Mouse (Mus musculus): ENCODE data around the gene Utp14a. TPM values are rescaled to one million over a fixed set of nuclear protein-coding genes. Genes with fewer than 3 reads are reported as not detected.
A peak's percentile ranks its signal among the peaks of the same experiment; 100 is the strongest.

Utp14a gene
- polyA plus RNA-seq, 1 experiment from 2014 or later, result 11.8 TPM

GRCm38 (mm10) chrX:48291413-48291812, 34.8 kb downstream of the Utp14a start:
- Histone ChIP-seq H3K27ac (ENCODE audit: low read depth, low read length) (no peak overlapping the region), H3K4me1 (ENCODE audit: control insufficient read depth, insufficient read depth, low read depth, low read length) (no peaks in the 10 kb centered on the region), H3K4me3 (ENCODE audit: low read length) (no peak overlapping the region), H3K9me3 (ENCODE audit: control insufficient read depth, low read length) (no peaks in the 10 kb centered on the region), H3K4me2 (ENCODE audit: low read length) (no peak overlapping the region), H3K9ac (ENCODE audit: low read depth, low read length) (no peak overlapping the region), H3K36me3 (ENCODE audit: control insufficient read depth, insufficient read depth, low read length) (no peaks in the 10 kb centered on the region), H3K27me3 (replicated peaks; ENCODE audit: control insufficient read depth, insufficient read depth, low read length) (no peaks in the 10 kb centered on the region)
- 40% methylated on average over 3 of the region's 3 CpGs for WGBS
- ATAC-seq, result no peak

GRCm38 (mm10) chrX:48305356-48305755, 48.7 kb downstream of the Utp14a start:
- Histone ChIP-seq H3K4me1 (ENCODE audit: control insufficient read depth, insufficient read depth, low read depth, low read length) (no peaks in the 10 kb centered on the region), H3K9ac (ENCODE audit: low read depth, low read length) (no peak overlapping the region), H3K4me2 (ENCODE audit: low read length) (no peak overlapping the region), H3K4me3 (ENCODE audit: low read length) (no peak overlapping the region), H3K36me3 (ENCODE audit: control insufficient read depth, insufficient read depth, low read length) (no peaks in the 10 kb centered on the region), H3K27ac (ENCODE audit: low read depth, low read length) (no peak overlapping the region), H3K27me3 (replicated peaks; ENCODE audit: control insufficient read depth, insufficient read depth, low read length) (no peaks in the 10 kb centered on the region), H3K9me3 (ENCODE audit: control insufficient read depth, low read length) (no peaks in the 10 kb centered on the region)
- 82% methylated on average over 4 of the region's 4 CpGs for WGBS
- ATAC-seq, result no peak

DNA sequence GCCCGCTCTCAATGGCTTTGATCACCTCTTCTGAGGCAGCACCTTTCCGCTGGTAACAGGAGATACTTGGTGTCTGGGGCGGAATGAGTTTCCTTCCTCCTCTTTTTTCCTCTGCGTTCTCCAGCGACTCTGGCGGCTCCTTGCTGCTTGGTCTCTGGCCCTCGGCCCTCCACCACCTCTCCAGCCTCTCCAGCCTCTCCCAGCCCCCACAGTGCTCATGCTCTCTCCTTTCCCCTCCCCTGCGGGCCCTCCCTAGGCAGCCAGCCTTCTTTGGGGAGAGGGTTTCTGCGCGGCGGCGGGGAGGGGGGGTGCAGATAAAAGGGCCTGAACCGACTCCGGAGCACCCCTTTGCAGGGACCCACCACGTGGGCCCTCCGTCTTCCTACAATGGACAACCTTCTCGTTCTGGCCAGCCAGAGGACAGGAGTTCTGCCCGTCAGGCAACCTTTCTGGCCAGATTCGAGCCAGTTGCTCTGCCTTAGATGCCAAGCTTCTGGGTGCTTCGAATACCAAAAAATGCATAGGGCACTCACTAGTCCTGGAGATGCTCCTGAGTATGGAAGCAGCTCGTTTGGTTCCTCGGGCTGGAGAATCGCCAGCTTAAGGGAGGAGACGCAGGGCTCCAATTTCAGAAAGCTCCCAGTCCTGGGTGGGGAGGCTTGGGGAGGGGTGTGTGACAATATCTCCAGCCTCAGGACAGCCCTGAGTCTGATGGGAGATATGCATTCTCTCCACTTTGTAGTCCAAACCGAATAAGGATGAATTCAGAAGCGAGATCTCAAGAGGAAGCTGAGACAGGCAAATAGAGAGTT, 54.2 kb downstream of the Utp14a start:
- no peaks in the 10 kb centered on the region for H3K27me3 ChIP-seq (replicated peaks; ENCODE audit: control insufficient read depth, insufficient read depth, low read length)
- no peaks in the 10 kb centered on the region; the same call in 1 of the 2 replicates for H3K4me1 ChIP-seq (ENCODE audit: control insufficient read depth, insufficient read depth, low read depth, low read length)
- WGBS, result 21% methylated on average over 26 of the region's 26 CpGs
- ATAC-seq, result no peak
- H3K36me3 ChIP-seq (ENCODE audit: control insufficient read depth, insufficient read depth, low read length), result no peaks in the 10 kb centered on the region
- peak overlapping the region; percentile 45 for H3K9ac ChIP-seq (ENCODE audit: low read depth, low read length)
- no peaks in the 10 kb centered on the region for H3K9me3 ChIP-seq (ENCODE audit: control insufficient read depth, low read length)
- peak overlapping the region; percentile 55 for H3K4me2 ChIP-seq (ENCODE audit: low read length)
- H3K27ac ChIP-seq (ENCODE audit: low read depth, low read length), result no peak overlapping the region
- peak overlapping the region; percentile 17 for H3K4me3 ChIP-seq (ENCODE audit: low read length)

GRCm38 (mm10) chrX:48311727-48312126, 55.1 kb downstream of the Utp14a start:
- Histone ChIP-seq H3K9me3 (ENCODE audit: control insufficient read depth, low read length) (no peaks in the 10 kb centered on the region), H3K36me3 (ENCODE audit: control insufficient read depth, insufficient read depth, low read length) (no peaks in the 10 kb centered on the region), H3K4me2 (ENCODE audit: low read length) (no peak overlapping the region), H3K4me3 (ENCODE audit: low read length) (no peak overlapping the region), H3K27ac (ENCODE audit: low read depth, low read length) (no peak overlapping the region), H3K27me3 (replicated peaks; ENCODE audit: control insufficient read depth, insufficient read depth, low read length) (peaks cover under 1% of the 10 kb centered on the region; the same call in 1 of the 2 replicates), H3K9ac (ENCODE audit: low read depth, low read length) (no peak overlapping the region), H3K4me1 (ENCODE audit: control insufficient read depth, insufficient read depth, low read depth, low read length) (no peaks in the 10 kb centered on the region; the same call in 1 of the 2 replicates)
- WGBS, result 84% methylated on average over 5 of the region's 5 CpGs
- no peak for ATAC-seq

DNA sequence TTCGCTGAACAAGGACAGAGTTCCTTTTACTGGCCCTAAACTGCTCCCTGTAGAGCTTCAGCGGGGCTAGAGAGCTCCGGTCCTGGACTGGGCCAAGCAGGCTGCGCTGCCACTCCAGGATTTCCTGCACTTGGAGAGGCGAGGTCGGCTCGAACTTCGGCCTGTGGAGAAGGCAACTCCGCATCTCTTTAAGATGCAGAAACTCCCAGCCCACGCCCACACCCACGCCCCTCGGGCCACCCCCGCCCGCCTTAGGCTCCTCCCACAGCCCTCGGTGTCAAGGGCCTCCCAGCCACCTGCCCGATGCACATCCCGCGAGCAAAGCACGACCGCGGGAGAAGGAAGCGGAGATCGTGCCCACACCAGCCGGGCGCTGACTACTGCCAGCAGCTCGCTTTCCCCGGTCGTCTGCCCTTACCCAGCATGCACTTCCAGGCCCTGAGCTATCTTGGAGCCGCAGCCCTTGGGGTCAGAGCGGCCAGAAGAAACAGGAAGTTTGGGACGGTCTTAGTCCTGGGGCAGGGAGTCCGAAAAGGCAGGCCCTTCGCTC, 57.9 kb downstream of the Utp14a start:
- Histone ChIP-seq H3K9ac (ENCODE audit: low read depth, low read length) (peak overlapping the region; percentile 58), H3K4me1 (ENCODE audit: control insufficient read depth, insufficient read depth, low read depth, low read length) (no peaks in the 10 kb centered on the region; the same call in 1 of the 2 replicates), H3K9me3 (ENCODE audit: control insufficient read depth, low read length) (no peaks in the 10 kb centered on the region), H3K27ac (ENCODE audit: low read depth, low read length) (no peak overlapping the region), H3K4me2 (ENCODE audit: low read length) (peak overlapping the region; percentile 64), H3K36me3 (ENCODE audit: control insufficient read depth, insufficient read depth, low read length) (no peaks in the 10 kb centered on the region), H3K27me3 (replicated peaks; ENCODE audit: control insufficient read depth, insufficient read depth, low read length) (peaks cover 5% of the 10 kb centered on the region; the same call in 1 of the 2 replicates), H3K4me3 (ENCODE audit: low read length) (peak overlapping the region; percentile 45)
- peak; percentile 89 for ATAC-seq
- 23% methylated on average over 27 of the region's 33 CpGs for WGBS

- H3K36me3 ChIP-seq (ENCODE audit: control insufficient read depth, insufficient read depth, low read length), result no peaks in the 10 kb centered on the region
- no peaks in the 10 kb centered on the region for H3K9me3 ChIP-seq (ENCODE audit: control insufficient read depth, low read length)
- no peak for ATAC-seq
- H3K27me3 ChIP-seq (replicated peaks; ENCODE audit: control insufficient read depth, insufficient read depth, low read length), result peaks cover 5% of the 10 kb centered on the region; the same call in 1 of the 2 replicates
- H3K4me1 ChIP-seq (ENCODE audit: control insufficient read depth, insufficient read depth, low read depth, low read length), result no peaks in the 10 kb centered on the region
- H3K9ac ChIP-seq (ENCODE audit: low read depth, low read length), result no peak overlapping the region
- no peak overlapping the region for H3K27ac ChIP-seq (ENCODE audit: low read depth, low read length)
- no peak overlapping the region for H3K4me2 ChIP-seq (ENCODE audit: low read length)
- WGBS, result 64% methylated on average over 3 of the region's 3 CpGs
- no peak overlapping the region for H3K4me3 ChIP-seq (ENCODE audit: low read length)
Observed at GRCm38 (mm10) chrX:48317444-48317843, 60.8 kb downstream of the Utp14a start.

DNA sequence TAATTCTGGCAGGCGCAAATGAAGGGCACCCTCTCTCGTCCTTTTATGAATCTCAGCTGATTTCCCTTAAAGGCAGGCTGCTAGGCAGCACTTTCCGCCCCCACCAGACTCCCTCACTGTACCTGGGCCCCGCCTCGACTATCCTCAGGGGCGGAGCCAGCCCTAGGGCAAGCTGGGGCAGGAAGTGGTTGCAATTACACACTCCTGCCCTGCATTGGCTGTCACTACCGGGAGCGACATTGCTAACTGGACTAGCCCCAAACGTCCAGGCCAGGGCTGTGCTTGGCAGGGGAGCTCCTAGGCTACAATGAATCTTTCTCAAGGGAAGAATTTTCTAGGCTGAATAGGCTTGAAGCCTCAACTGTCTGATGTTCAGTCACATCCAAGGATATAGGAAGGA, 61.5 kb downstream of the Utp14a start:
- Histone ChIP-seq H3K27me3 (replicated peaks; ENCODE audit: control insufficient read depth, insufficient read depth, low read length) (peaks cover 5% of the 10 kb centered on the region; the same call in 1 of the 2 replicates), H3K27ac (ENCODE audit: low read depth, low read length) (no peak overlapping the region), H3K9me3 (ENCODE audit: control insufficient read depth, low read length) (no peaks in the 10 kb centered on the region), H3K4me2 (ENCODE audit: low read length) (no peak overlapping the region), H3K36me3 (ENCODE audit: control insufficient read depth, insufficient read depth, low read length) (no peaks in the 10 kb centered on the region), H3K4me1 (ENCODE audit: control insufficient read depth, insufficient read depth, low read depth, low read length) (no peaks in the 10 kb centered on the region), H3K9ac (ENCODE audit: low read depth, low read length) (no peak overlapping the region), H3K4me3 (ENCODE audit: low read length) (no peak overlapping the region)
- ATAC-seq, result no peak
- WGBS, result 35% methylated on average over 9 of the region's 9 CpGs

Other genes starting within 250 kb of the Utp14a start
- 4.7 and 5.0 TPM in 2 replicates for gene Apln, start 222.0 kb upstream of the Utp14a start, polyA plus RNA-seq (2015; fragmentation: Nextera tagmentation; extraction: Ambion mirVana)
- gene Xpnpep2, start 148.1 kb upstream of the Utp14a start, polyA plus RNA-seq (2015; fragmentation: Nextera tagmentation; extraction: Ambion mirVana), result 0.76 and 1.1 TPM in 2 replicates
- 1.2 and 1.4 TPM in 2 replicates for gene Sash3, start 110.4 kb upstream of the Utp14a start, polyA plus RNA-seq (2015; fragmentation: Nextera tagmentation; extraction: Ambion mirVana)
- 6.6 and 9.1 TPM in 2 replicates for gene Zdhhc9, start 48.0 kb upstream of the Utp14a start, polyA plus RNA-seq (2015; fragmentation: Nextera tagmentation; extraction: Ambion mirVana)
- 6.8 and 7.3 TPM in 2 replicates for gene Bcorl1, start 84.5 kb downstream of the Utp14a start, polyA plus RNA-seq (2015; fragmentation: Nextera tagmentation; extraction: Ambion mirVana)
- 0.35 and 0.82 TPM in 2 replicates for gene Elf4, start 206.3 kb downstream of the Utp14a start, polyA plus RNA-seq (2015; fragmentation: Nextera tagmentation; extraction: Ambion mirVana)